Mouse (Mus musculus): Measurements from ENCODE around the gene Abcb6. TPM values are rescaled to one million over a fixed set of nuclear protein-coding genes. Genes with fewer than 3 reads are reported as not detected.

Gene Abcb6
- polyA plus RNA-seq (2016; fragmentation: Nextera tagmentation; extraction: Ambion mirVana): 36.3 and 41.1 TPM in 2 replicates

- Histone ChIP-seq H3K4me3 (replicated peaks) (peak within 1 kb of the TSS; percentile 65), H3K9me3 (no peaks in the 10 kb centered on the region), H3K4me1 (replicated peaks) (peaks cover 22% of the 10 kb centered on the region), H3K27ac (peak within 1 kb of the TSS; percentile 31; the same call in 1 of the 2 replicates), H3K27me3 (no peaks in the 10 kb centered on the region), H3K36me3 (peaks cover 59% of the 10 kb centered on the region), H3K4me2 (peak within 1 kb of the TSS; percentile 99), H3K9ac (replicated peaks) (peak within 1 kb of the TSS; percentile 76)
- peak; percentile 85 for ATAC-seq (ENCODE audit: insufficient number of reproducible peaks, insufficient read depth, low FRiP score, low TSS enrichment, low read depth)
- WGBS: under 1% methylated on average over 31 of the region's 31 CpGs
Observed at GRCm38 (mm10) chr1:75180105-75180590, at the start of gene Abcb6. Gene Abcb6 (minus strand): TSS chr1:75180392.

- H3K36me3 ChIP-seq: no peaks in the 10 kb centered on the region
- H3K27me3 ChIP-seq: 0 out of 2 replicates have a peak, but pooled peaks cover 3% of the 10 kb centered on the region
- H3K9me3 ChIP-seq: no peaks in the 10 kb centered on the region
- no peak overlapping the region for H3K4me3 ChIP-seq (replicated peaks)
- WGBS: 72% methylated on average over 4 of the region's 4 CpGs
- ATAC-seq (ENCODE audit: insufficient number of reproducible peaks, insufficient read depth, low FRiP score, low TSS enrichment, low read depth): no peak
- no peak overlapping the region for H3K4me2 ChIP-seq
- H3K27ac ChIP-seq: no peak overlapping the region
- no peaks in the 10 kb centered on the region for H3K4me1 ChIP-seq (replicated peaks)
- H3K9ac ChIP-seq (replicated peaks): no peak overlapping the region
Observed at GRCm38 (mm10) chr1:75229158-75229557, 49.0 kb upstream of the Abcb6 start.

- H3K9me3 ChIP-seq: no peaks in the 10 kb centered on the region
- ATAC-seq (ENCODE audit: insufficient number of reproducible peaks, insufficient read depth, low FRiP score, low TSS enrichment, low read depth): no peak
- H3K9ac ChIP-seq (replicated peaks): no peak overlapping the region
- H3K27ac ChIP-seq: no peak overlapping the region
- H3K4me3 ChIP-seq (replicated peaks): no peak overlapping the region
- 67% methylated on average over 1 of the region's 1 CpGs for WGBS
- no peaks in the 10 kb centered on the region for H3K4me1 ChIP-seq (replicated peaks)
- H3K36me3 ChIP-seq: no peaks in the 10 kb centered on the region
- H3K27me3 ChIP-seq: 0 out of 2 replicates have a peak, but pooled peaks cover 7% of the 10 kb centered on the region
- no peak overlapping the region for H3K4me2 ChIP-seq
Observed at GRCm38 (mm10) chr1:75227653-75228052, 47.5 kb upstream of the Abcb6 start.

- WGBS: 83% methylated on average over 2 of the region's 2 CpGs
- Histone ChIP-seq H3K9me3 (no peaks in the 10 kb centered on the region), H3K27ac (no peak overlapping the region), H3K27me3 (peaks cover 22% of the 10 kb centered on the region), H3K4me1 (replicated peaks) (no peaks in the 10 kb centered on the region), H3K4me2 (no peak overlapping the region), H3K4me3 (replicated peaks) (no peak overlapping the region), H3K9ac (replicated peaks) (no peak overlapping the region), H3K36me3 (no peaks in the 10 kb centered on the region)
- ATAC-seq (ENCODE audit: insufficient number of reproducible peaks, insufficient read depth, low FRiP score, low TSS enrichment, low read depth): no peak
Observed at GRCm38 (mm10) chr1:75226138-75226537, 45.9 kb upstream of the Abcb6 start.

GRCm38 (mm10) chr1:75225473-75225872 lies 45.3 kb upstream of the Abcb6 start:
- Histone ChIP-seq H3K4me2 (no peak overlapping the region), H3K36me3 (no peaks in the 10 kb centered on the region), H3K4me1 (replicated peaks) (no peaks in the 10 kb centered on the region), H3K9ac (replicated peaks) (no peak overlapping the region), H3K27ac (no peak overlapping the region), H3K9me3 (no peaks in the 10 kb centered on the region), H3K27me3 (peaks cover 29% of the 10 kb centered on the region), H3K4me3 (replicated peaks) (no peak overlapping the region)
- 77% methylated on average over 3 of the region's 3 CpGs for WGBS
- ATAC-seq (ENCODE audit: insufficient number of reproducible peaks, insufficient read depth, low FRiP score, low TSS enrichment, low read depth): no peak

- H3K9ac ChIP-seq (replicated peaks): no peak overlapping the region
- no peak for ATAC-seq (ENCODE audit: insufficient number of reproducible peaks, insufficient read depth, low FRiP score, low TSS enrichment, low read depth)
- peaks cover 12% of the 10 kb centered on the region for H3K4me1 ChIP-seq (replicated peaks)
- H3K4me3 ChIP-seq (replicated peaks): no peak overlapping the region
- no peaks in the 10 kb centered on the region for H3K36me3 ChIP-seq
- no peaks in the 10 kb centered on the region for H3K9me3 ChIP-seq
- WGBS: 66% methylated on average over 6 of the region's 6 CpGs
- no peak overlapping the region for H3K27ac ChIP-seq
- no peak overlapping the region for H3K4me2 ChIP-seq
- H3K27me3 ChIP-seq: peaks cover 48% of the 10 kb centered on the region
Observed at GRCm38 (mm10) chr1:75223532-75223931, 43.3 kb upstream of the Abcb6 start.

- no peak overlapping the region for H3K4me2 ChIP-seq
- H3K9me3 ChIP-seq: no peaks in the 10 kb centered on the region
- 80% methylated on average over 6 of the region's 6 CpGs for WGBS
- no peak for ATAC-seq (ENCODE audit: insufficient number of reproducible peaks, insufficient read depth, low FRiP score, low TSS enrichment, low read depth)
- H3K4me3 ChIP-seq (replicated peaks): no peak overlapping the region
- H3K36me3 ChIP-seq: no peaks in the 10 kb centered on the region
- H3K9ac ChIP-seq (replicated peaks): no peak overlapping the region
- H3K4me1 ChIP-seq (replicated peaks): peaks cover 18% of the 10 kb centered on the region
- peaks cover 54% of the 10 kb centered on the region for H3K27me3 ChIP-seq
- no peak overlapping the region for H3K27ac ChIP-seq
Observed at GRCm38 (mm10) chr1:75222926-75223325, 42.7 kb upstream of the Abcb6 start.

GRCm38 (mm10) chr1:75221538-75221937 lies 41.3 kb upstream of the Abcb6 start:
- 73% methylated on average over 3 of the region's 3 CpGs for WGBS

GRCm38 (mm10) chr1:75219531-75219930 lies 39.3 kb upstream of the Abcb6 start, which contains the start of gene Tuba4a:
Gene Tuba4a (minus strand): TSS chr1:75219865.
- ATAC-seq (ENCODE audit: insufficient number of reproducible peaks, insufficient read depth, low FRiP score, low TSS enrichment, low read depth): 0 out of 2 replicates have a peak, but pooled peaks have one; percentile 26
- peaks cover 13% of the 10 kb centered on the region for H3K36me3 ChIP-seq
- H3K27me3 ChIP-seq: peaks cover 75% of the 10 kb centered on the region
- no peaks in the 10 kb centered on the region for H3K9me3 ChIP-seq
- no peak within 1 kb of the TSS for H3K27ac ChIP-seq
- peaks cover 19% of the 10 kb centered on the region for H3K4me1 ChIP-seq (replicated peaks)
- under 1% methylated on average over 34 of the region's 34 CpGs for WGBS
- H3K4me3 ChIP-seq (replicated peaks): peak within 1 kb of the TSS; percentile 53
- H3K9ac ChIP-seq (replicated peaks): peak within 1 kb of the TSS; percentile 42
- peak within 1 kb of the TSS; percentile 96 for H3K4me2 ChIP-seq

More at GRCm38 (mm10) chr1:75221538-75221937, 41.3 kb upstream of the Abcb6 start:
- no peak overlapping the region for H3K4me2 ChIP-seq
- peaks cover 68% of the 10 kb centered on the region for H3K27me3 ChIP-seq
- ATAC-seq (ENCODE audit: insufficient number of reproducible peaks, insufficient read depth, low FRiP score, low TSS enrichment, low read depth): no peak
- no peaks in the 10 kb centered on the region for H3K9me3 ChIP-seq
- H3K9ac ChIP-seq (replicated peaks): no peak overlapping the region
- H3K27ac ChIP-seq: no peak overlapping the region
- no peak overlapping the region for H3K4me3 ChIP-seq (replicated peaks)
- peaks cover 19% of the 10 kb centered on the region for H3K4me1 ChIP-seq (replicated peaks)
- H3K36me3 ChIP-seq: no peaks in the 10 kb centered on the region

- H3K27me3 ChIP-seq: peaks cover 75% of the 10 kb centered on the region
- peak overlapping the region; percentile 42 for H3K9ac ChIP-seq (replicated peaks)
- H3K27ac ChIP-seq: no peak overlapping the region
- H3K4me2 ChIP-seq: peak overlapping the region; percentile 96
- WGBS: under 1% methylated on average over 24 of the region's 24 CpGs
- peaks cover 18% of the 10 kb centered on the region for H3K36me3 ChIP-seq
- peak; percentile 87 for ATAC-seq (ENCODE audit: insufficient number of reproducible peaks, insufficient read depth, low FRiP score, low TSS enrichment, low read depth)
- H3K4me3 ChIP-seq (replicated peaks): peak overlapping the region; percentile 53
- H3K9me3 ChIP-seq: no peaks in the 10 kb centered on the region
- peaks cover 19% of the 10 kb centered on the region for H3K4me1 ChIP-seq (replicated peaks)
Observed at GRCm38 (mm10) chr1:75219078-75219477, 38.9 kb upstream of the Abcb6 start.

- Histone ChIP-seq H3K4me3 (replicated peaks) (peak overlapping the region; percentile 53), H3K27ac (no peak overlapping the region), H3K4me2 (peak overlapping the region; percentile 96), H3K4me1 (replicated peaks) (peaks cover 19% of the 10 kb centered on the region), H3K9ac (replicated peaks) (0 out of 2 replicates have a peak overlapping the region, but pooled peaks have one; percentile 42), H3K9me3 (no peaks in the 10 kb centered on the region), H3K27me3 (peaks cover 75% of the 10 kb centered on the region), H3K36me3 (peaks cover 25% of the 10 kb centered on the region)
- WGBS: 2% methylated on average over 38 of the region's 38 CpGs
- peak; percentile 63; the same call in 1 of the 2 replicates for ATAC-seq (ENCODE audit: insufficient number of reproducible peaks, insufficient read depth, low FRiP score, low TSS enrichment, low read depth)
Observed at GRCm38 (mm10) chr1:75218227-75219001, 38.2 kb upstream of the Abcb6 start.
